Mouse (Mus musculus): ENCODE measurements around the gene 1700067K01Rik. TPM values are rescaled to one million over a fixed set of nuclear protein-coding genes. Genes with fewer than 3 reads are reported as not detected.

The 1700067K01Rik gene
- polyA plus RNA-seq, 1 experiment: 0.56 TPM

- H3K4me3 ChIP-seq (ENCODE audit: insufficient read depth, low read length): peak overlapping the region; percentile 55
Measured at GRCm38 (mm10) chr8:84010625-84011611, 9.6 kb downstream of the 1700067K01Rik start.

GRCm38 (mm10) chr8:84011705-84012498 is 10.6 kb downstream of the 1700067K01Rik start, which contains the start of gene 2210011C24Rik:
2210011C24Rik (minus strand) TSS chr8:84012171.
- Histone ChIP-seq H3K27ac (ENCODE audit: insufficient read depth, low read depth, low read length) (no peak within 1 kb of the TSS), H3K4me3 (ENCODE audit: insufficient read depth, low read length) (peak within 1 kb of the TSS; percentile 55), H3K4me1 (ENCODE audit: control insufficient read depth, insufficient read depth, low read length) (peaks cover 7% of the 10 kb centered on the region)
- TF ChIP-seq CTCF (IDR thresholded peaks at IDR 0.05; ENCODE audit: low read depth, low read length) (no peak), POLR2A (IDR thresholded peaks at IDR 0.05; ENCODE audit: borderline replicate concordance, low read depth, low read length) (no peak)

More at GRCm38 (mm10) chr8:84010625-84011611, 9.6 kb downstream of the 1700067K01Rik start:
- H3K27ac ChIP-seq (ENCODE audit: insufficient read depth, low read depth, low read length): no peak overlapping the region
- TF ChIP-seq CTCF (IDR thresholded peaks at IDR 0.05; ENCODE audit: low read depth, low read length): no peak
- no peak for TF ChIP-seq POLR2A (IDR thresholded peaks at IDR 0.05; ENCODE audit: borderline replicate concordance, low read depth, low read length)
- peaks cover 9% of the 10 kb centered on the region for H3K4me1 ChIP-seq (ENCODE audit: control insufficient read depth, insufficient read depth, low read length)

DNA sequence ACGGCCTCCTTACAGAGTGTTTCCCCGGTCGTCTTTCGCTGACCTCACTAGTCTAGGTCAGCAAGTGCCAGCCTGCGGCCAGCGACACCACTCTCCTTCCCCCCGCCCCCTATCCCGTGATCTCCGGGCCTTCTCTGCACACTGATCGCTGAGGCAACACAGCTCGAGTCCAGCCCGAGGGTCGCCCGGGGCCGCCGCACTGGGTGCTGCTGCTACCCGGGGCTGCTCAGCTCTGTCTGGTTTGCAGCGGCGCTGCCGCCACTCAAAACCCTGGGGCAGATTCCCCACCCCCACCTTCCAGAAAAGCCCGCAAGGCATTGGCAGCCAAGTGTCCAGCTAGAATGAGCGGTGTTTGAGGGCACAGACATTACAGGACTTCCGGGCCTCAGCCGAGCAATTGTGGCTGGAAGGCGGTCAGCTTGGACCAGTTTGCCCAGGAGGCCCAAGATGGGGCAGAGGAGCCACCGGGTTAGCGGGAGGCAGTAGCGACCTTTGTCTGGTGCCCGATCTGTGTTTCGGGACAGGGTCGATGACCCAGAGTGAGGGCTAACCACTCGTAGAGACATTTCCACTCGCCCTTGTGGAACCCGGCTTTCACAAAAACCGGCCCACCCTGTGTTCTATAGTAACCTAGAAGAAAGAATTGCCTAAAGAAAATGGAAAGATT is 11.3 kb downstream of the 1700067K01Rik start:
- TF ChIP-seq CTCF (IDR thresholded peaks at IDR 0.05; ENCODE audit: low read depth, low read length) (no peak), POLR2A (IDR thresholded peaks at IDR 0.05; ENCODE audit: borderline replicate concordance, low read depth, low read length) (no peak)
- H3K4me1 ChIP-seq (ENCODE audit: control insufficient read depth, insufficient read depth, low read length): peaks cover 7% of the 10 kb centered on the region
- no peak overlapping the region for H3K27ac ChIP-seq (ENCODE audit: insufficient read depth, low read depth, low read length)
- H3K4me3 ChIP-seq (ENCODE audit: insufficient read depth, low read length): peak overlapping the region; percentile 55; the same call in 1 of the 2 replicates

DNA sequence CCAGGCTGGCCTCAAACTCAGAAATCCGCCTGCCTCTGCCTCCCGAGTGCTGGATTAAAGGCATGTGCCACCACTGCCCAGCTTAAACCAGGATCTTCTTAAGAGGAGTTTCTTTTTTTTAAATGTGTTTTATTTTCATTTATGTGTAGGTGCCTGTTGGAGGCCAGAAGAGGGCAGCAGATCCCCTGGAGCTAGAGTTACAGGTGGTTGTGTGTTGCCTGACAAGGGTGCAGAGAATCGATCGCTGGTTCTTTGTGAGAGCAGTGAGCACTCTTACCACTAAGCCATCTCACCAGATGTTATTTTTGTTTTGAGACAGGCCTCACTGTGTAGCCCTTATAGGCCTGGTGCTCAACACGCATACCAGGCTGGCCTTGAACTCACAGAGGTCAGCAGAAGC is 14.5 kb downstream of the 1700067K01Rik start:
- no peak overlapping the region for H3K4me3 ChIP-seq (ENCODE audit: insufficient read depth, low read length)
- peaks cover 7% of the 10 kb centered on the region for H3K4me1 ChIP-seq (ENCODE audit: control insufficient read depth, insufficient read depth, low read length)
- TF ChIP-seq POLR2A (IDR thresholded peaks at IDR 0.05; ENCODE audit: borderline replicate concordance, low read depth, low read length) (no peak), CTCF (IDR thresholded peaks at IDR 0.05; ENCODE audit: low read depth, low read length) (no peak)
- H3K27ac ChIP-seq (ENCODE audit: insufficient read depth, low read depth, low read length): no peak overlapping the region

- Histone ChIP-seq H3K4me1 (ENCODE audit: control insufficient read depth, insufficient read depth, low read length) (peaks cover 4% of the 10 kb centered on the region; the same call in 1 of the 2 replicates), H3K27ac (ENCODE audit: insufficient read depth, low read depth, low read length) (no peak overlapping the region), H3K4me3 (ENCODE audit: insufficient read depth, low read length) (no peak overlapping the region)
- TF ChIP-seq CTCF (IDR thresholded peaks at IDR 0.05; ENCODE audit: low read depth, low read length) (no peak), POLR2A (IDR thresholded peaks at IDR 0.05; ENCODE audit: borderline replicate concordance, low read depth, low read length) (no peak)
Measured at GRCm38 (mm10) chr8:84019738-84020137, 18.4 kb downstream of the 1700067K01Rik start.

DNA sequence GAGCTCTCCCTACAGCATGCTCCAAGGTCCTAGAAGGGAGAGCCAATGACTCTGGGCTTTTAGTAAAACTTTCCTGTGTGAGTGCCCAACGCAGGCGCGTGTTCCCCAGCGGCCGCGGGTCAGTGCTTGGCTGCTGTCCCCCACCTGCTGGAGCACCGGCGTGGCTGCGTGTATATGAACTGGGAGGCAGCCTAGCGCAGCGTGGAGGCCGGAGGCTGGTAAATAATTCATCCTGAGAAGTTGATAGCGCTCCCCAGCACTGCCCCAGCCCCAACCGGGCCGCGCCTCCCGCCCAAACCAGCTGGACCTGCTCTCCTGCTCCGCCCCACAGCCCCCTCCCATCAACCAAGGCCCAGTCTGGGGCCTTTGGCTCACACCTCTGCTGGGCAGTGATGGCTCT is 19.8 kb downstream of the 1700067K01Rik start, which contains the start of gene Palm3:
TSS of gene Palm3 (plus strand) at position 376 of the 400 bp plus-strand sequence.
- Histone ChIP-seq H3K27ac (ENCODE audit: insufficient read depth, low read depth, low read length) (no peak within 1 kb of the TSS), H3K4me1 (ENCODE audit: control insufficient read depth, insufficient read depth, low read length) (peaks cover 4% of the 10 kb centered on the region; the same call in 1 of the 2 replicates), H3K4me3 (ENCODE audit: insufficient read depth, low read length) (no peak within 1 kb of the TSS)
- no peak for TF ChIP-seq POLR2A (IDR thresholded peaks at IDR 0.05; ENCODE audit: borderline replicate concordance, low read depth, low read length)
- TF ChIP-seq CTCF (IDR thresholded peaks at IDR 0.05; ENCODE audit: low read depth, low read length): no peak

GRCm38 (mm10) chr8:84021569-84021968 is 20.3 kb downstream of the 1700067K01Rik start:
- Histone ChIP-seq H3K4me3 (ENCODE audit: insufficient read depth, low read length) (no peak overlapping the region), H3K27ac (ENCODE audit: insufficient read depth, low read depth, low read length) (no peak overlapping the region), H3K4me1 (ENCODE audit: control insufficient read depth, insufficient read depth, low read length) (peaks cover 4% of the 10 kb centered on the region; the same call in 1 of the 2 replicates)
- no peak for TF ChIP-seq CTCF (IDR thresholded peaks at IDR 0.05; ENCODE audit: low read depth, low read length)

DNA sequence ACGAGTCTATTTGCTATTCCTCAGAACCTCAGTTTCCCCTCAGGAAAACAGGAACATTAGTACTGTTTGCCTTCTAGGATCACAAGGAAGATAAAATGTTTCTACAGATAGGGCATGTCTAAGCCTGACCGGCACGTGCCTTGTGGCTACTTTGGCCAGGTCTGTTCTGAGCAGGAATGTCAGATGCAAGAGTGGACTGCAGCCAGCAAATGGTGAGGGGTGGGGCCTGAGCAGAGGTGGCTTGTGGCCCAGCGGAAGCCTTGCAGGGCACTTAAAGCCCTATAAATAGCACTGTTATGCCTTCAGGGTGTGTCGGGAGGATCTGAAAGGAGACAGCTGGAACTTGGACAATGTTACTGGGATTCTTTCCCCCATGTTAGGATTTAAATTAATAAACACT is 21.8 kb downstream of the 1700067K01Rik start:
- TF ChIP-seq CTCF (IDR thresholded peaks at IDR 0.05; ENCODE audit: low read depth, low read length) (no peak), POLR2A (IDR thresholded peaks at IDR 0.05; ENCODE audit: borderline replicate concordance, low read depth, low read length) (no peak)
- peaks cover 4% of the 10 kb centered on the region; the same call in 1 of the 2 replicates for H3K4me1 ChIP-seq (ENCODE audit: control insufficient read depth, insufficient read depth, low read length)
- H3K4me3 ChIP-seq (ENCODE audit: insufficient read depth, low read length): no peak overlapping the region
- H3K27ac ChIP-seq (ENCODE audit: insufficient read depth, low read depth, low read length): no peak overlapping the region

GRCm38 (mm10) chr8:84023631-84024030 is 22.3 kb downstream of the 1700067K01Rik start:
- Histone ChIP-seq H3K4me1 (ENCODE audit: control insufficient read depth, insufficient read depth, low read length) (peaks cover 4% of the 10 kb centered on the region; the same call in 1 of the 2 replicates), H3K4me3 (ENCODE audit: insufficient read depth, low read length) (no peak overlapping the region), H3K27ac (ENCODE audit: insufficient read depth, low read depth, low read length) (no peak overlapping the region)
- TF ChIP-seq POLR2A (IDR thresholded peaks at IDR 0.05; ENCODE audit: borderline replicate concordance, low read depth, low read length) (no peak), CTCF (IDR thresholded peaks at IDR 0.05; ENCODE audit: low read depth, low read length) (no peak)
